Mouse (Mus musculus): ENCODE results near the gene Bcl9. TPM values are rescaled to one million over a fixed set of nuclear protein-coding genes. Genes with fewer than 3 reads are reported as not detected.

Bcl9 gene
- total and polyA plus RNA-seq, 3 experiments, result 2.1 to 20.8 TPM; not detected in 1

GRCm38 (mm10) chr3:97327356-97327755 lies 29.6 kb upstream of the Bcl9 start:
- Histone ChIP-seq H3K4me3 (ENCODE audit: control insufficient read depth in 1 of 2, insufficient read depth in 1 of 2, low read depth in 2 of 2, low read length in 2 of 2) (no peak overlapping the region), H3K36me3 (ENCODE audit: control insufficient read depth in 1 of 2, insufficient read depth in 2 of 2, low read length in 2 of 2) (no peaks in the 10 kb centered on the region), H3K79me2 (ENCODE audit: control insufficient read depth, insufficient read depth, low read length, poor library complexity) (no peaks in the 10 kb centered on the region), H3K9ac (ENCODE audit: control insufficient read depth, low read depth, low read length, poor library complexity, severe bottlenecking) (no peak overlapping the region), H3K27me3 (ENCODE audit: control insufficient read depth in 1 of 2, insufficient read depth in 2 of 2, low read length in 2 of 2) (no peaks in the 10 kb centered on the region), H3K4me1 (ENCODE audit: control insufficient read depth in 1 of 2, insufficient read depth in 2 of 2, low read length in 2 of 2) (no peaks in the 10 kb centered on the region), H3K27ac (ENCODE audit: control insufficient read depth, low read depth, low read length) (no peak overlapping the region), H3K9me3 (replicated peaks; ENCODE audit: insufficient read depth, low read length) (no peaks in the 10 kb centered on the region)
- TF ChIP-seq ZMIZ1 (IDR thresholded peaks at IDR 0.05; ENCODE audit: low read depth, low read length) (no peak), MEF2A (IDR thresholded peaks at IDR 0.05; ENCODE audit: extremely low read depth, insufficient replicate concordance, low read depth, low read length, poor library complexity, severe bottlenecking) (no peak), SMC3 (IDR thresholded peaks at IDR 0.05; ENCODE audit: low read depth, low read length) (no peak), MYB (IDR thresholded peaks at IDR 0.05; ENCODE audit: low read depth, low read length) (no peak), USF2 (IDR thresholded peaks at IDR 0.05; ENCODE audit: borderline replicate concordance in 1 of 2, insufficient read depth in 1 of 2, low read depth in 1 of 2, low read length in 2 of 2) (no peak), CHD2 (IDR thresholded peaks at IDR 0.05; ENCODE audit: low read length) (no peak), MAZ (IDR thresholded peaks at IDR 0.05; ENCODE audit: low read depth, low read length) (no peak), POLR2A (IDR thresholded peaks at IDR 0.05; ENCODE audit: control insufficient read depth in 1 of 2, insufficient read depth in 1 of 2, low read depth in 1 of 2, low read length in 2 of 2, poor library complexity in 1 of 2) (no peak), GATA1 (IDR thresholded peaks at IDR 0.05; ENCODE audit: low read depth, low read length) (no peak), TAL1 (IDR thresholded peaks at IDR 0.05; ENCODE audit: low read length) (no peak), ETS1 (IDR thresholded peaks at IDR 0.05; ENCODE audit: low read depth, low read length) (no peak), CHD1 (IDR thresholded peaks at IDR 0.05; ENCODE audit: low read depth, low read length) (no peak), NRF1 (IDR thresholded peaks at IDR 0.05; ENCODE audit: insufficient read depth, low read depth, low read length, poor library complexity, severe bottlenecking) (no peak)
- DNase-seq (ENCODE audit: low read depth, low spot score), result peak; percentile 11

GRCm38 (mm10) chr3:97325621-97326345 lies 28.1 kb upstream of the Bcl9 start:
- H3K9ac ChIP-seq (ENCODE audit: control insufficient read depth, low read depth, low read length, poor library complexity, severe bottlenecking), result no peak overlapping the region
- H3K9me3 ChIP-seq (replicated peaks; ENCODE audit: insufficient read depth, low read length), result no peaks in the 10 kb centered on the region
- H3K27me3 ChIP-seq (ENCODE audit: control insufficient read depth in 1 of 2, insufficient read depth in 2 of 2, low read length in 2 of 2), result no peaks in the 10 kb centered on the region
- no peak overlapping the region for H3K4me3 ChIP-seq (ENCODE audit: control insufficient read depth in 1 of 2, insufficient read depth in 1 of 2, low read depth in 2 of 2, low read length in 2 of 2)
- H3K27ac ChIP-seq (ENCODE audit: control insufficient read depth, low read depth, low read length), result no peak overlapping the region
- no peaks in the 10 kb centered on the region for H3K4me1 ChIP-seq (ENCODE audit: control insufficient read depth in 1 of 2, insufficient read depth in 2 of 2, low read length in 2 of 2)
- no peaks in the 10 kb centered on the region for H3K36me3 ChIP-seq (ENCODE audit: control insufficient read depth in 1 of 2, insufficient read depth in 2 of 2, low read length in 2 of 2)
- TF ChIP-seq RAD21 (IDR thresholded peaks at IDR 0.05; ENCODE audit: low read depth, low read length) (no peak), RCOR1 (IDR thresholded peaks at IDR 0.05; ENCODE audit: low read depth, low read length) (no peak), MAZ (IDR thresholded peaks at IDR 0.05; ENCODE audit: low read depth, low read length) (no peak), CHD1 (IDR thresholded peaks at IDR 0.05; ENCODE audit: low read depth, low read length) (no peak), EP300 (IDR thresholded peaks at IDR 0.05; ENCODE audit: low read depth in 1 of 2, low read length in 2 of 2) (no peak), MAFK (IDR thresholded peaks at IDR 0.05; ENCODE audit: borderline replicate concordance, low read depth, low read length) (no peak), ZKSCAN1 (IDR thresholded peaks at IDR 0.05; ENCODE audit: low read depth, low read length) (no peak), CTCF (IDR thresholded peaks at IDR 0.05 in 2 of 3, conservative IDR thresholded peaks at IDR 0.05 in 1 of 3; ENCODE audit: control insufficient read depth in 1 of 3, insufficient read depth in 1 of 3, low read depth in 2 of 3, low read length in 3 of 3, poor library complexity in 1 of 3, severe bottlenecking in 1 of 3) (no peak), UBTF (IDR thresholded peaks at IDR 0.05; ENCODE audit: borderline replicate concordance, insufficient read depth, low read depth, low read length) (no peak), MEF2A (IDR thresholded peaks at IDR 0.05; ENCODE audit: extremely low read depth, insufficient replicate concordance, low read depth, low read length, poor library complexity, severe bottlenecking) (no peak), MXI1 (IDR thresholded peaks at IDR 0.05; ENCODE audit: low read depth, low read length) (no peak), TBP (IDR thresholded peaks at IDR 0.05; ENCODE audit: low read depth, low read length) (no peak), TCF12 (IDR thresholded peaks at IDR 0.05; ENCODE audit: low read depth, low read length) (no peak), ZC3H11A (IDR thresholded peaks at IDR 0.05; ENCODE audit: low read depth, low read length) (no peak)
- H3K79me2 ChIP-seq (ENCODE audit: control insufficient read depth, insufficient read depth, low read length, poor library complexity), result no peaks in the 10 kb centered on the region
- no peak for DNase-seq (ENCODE audit: low read depth, low spot score)
